Mouse (Mus musculus) midbrain, embryonic 13.5 days (tissue): ENCODE data around the gene Greb1. TPM values are rescaled to one million over a fixed set of nuclear protein-coding genes. Genes with fewer than 3 reads are reported as not detected.
A peak's percentile ranks its signal among the peaks of the same experiment; 100 is the strongest.

Experiments
- ATAC-seq: fragments of 200-750 bp; cut with Nextera tagmentation; 2 replicates; pipeline ENCODE4 v1.8.0; 2017; ENCODE audit warnings: mild to moderate bottlenecking, moderate TSS enrichment, moderate library complexity
- H3K27ac ChIP-seq: fragments of 300-500 bp; sonication (generic); 2 replicates; pipeline ENCODE4 v1.5.1; 2015; ENCODE audit warnings: inconsistent platforms, mild to moderate bottlenecking, moderate library complexity
- H3K27me3 ChIP-seq: fragments of 300-500 bp; sonication (generic); 2 replicates; pipeline ENCODE4 v1.6.1; 2015; ENCODE audit warnings: mild to moderate bottlenecking, inconsistent platforms
- H3K36me3 ChIP-seq: fragments of 300-500 bp; sonication (generic); 2 replicates; pipeline ENCODE4 v1.6.1; 2015; ENCODE audit warnings: mild to moderate bottlenecking, inconsistent platforms
- H3K4me1 ChIP-seq: fragments of 300-500 bp; sonication (generic); replicated peaks from 2 replicates; pipeline ENCODE4 v1.6.1; 2015; ENCODE audit warnings: inconsistent platforms
- H3K4me2 ChIP-seq: fragments of 300-500 bp; sonication (generic); replicated peaks from 2 replicates; pipeline ENCODE4 v1.6.1; 2015; ENCODE audit warnings: moderate library complexity, mild to moderate bottlenecking, inconsistent platforms
- H3K4me3 ChIP-seq: fragments of 300-500 bp; sonication (generic); replicated peaks from 2 replicates; pipeline ENCODE4 v1.5.1; 2015; ENCODE audit warnings: mild to moderate bottlenecking, inconsistent platforms
- H3K9ac ChIP-seq: fragments of 300-500 bp; sonication (generic); replicated peaks from 2 replicates; pipeline ENCODE4 v1.6.1; 2015; ENCODE audit warnings: mild to moderate bottlenecking, inconsistent platforms
- H3K9me3 ChIP-seq: fragments of 300-500 bp; sonication (generic); 2 replicates; pipeline ENCODE4 v1.6.1; 2016; ENCODE audit warnings: mild to moderate bottlenecking, inconsistent platforms
- WGBS: fragments of 180-500 bp; shearing (Covaris S2); methylation state at CpG from one replicate; pipeline ENCODE4 v1.1.7; 2015; 5-methylcytosine and 5-hydroxymethylcytosine counted together
- polyA plus RNA-seq: library from polyadenylated mRNA; unstranded; fragments of >200 nt; fragmentation: Nextera tagmentation; extraction: Ambion mirVana; gene quantifications from 2 replicates; pipeline ENCODE4 v1.2.1, GENCODE M21; 2015

Greb1 gene
- polyA plus RNA-seq, 1 experiment from 2014 or later: 2.7 TPM

DNA sequence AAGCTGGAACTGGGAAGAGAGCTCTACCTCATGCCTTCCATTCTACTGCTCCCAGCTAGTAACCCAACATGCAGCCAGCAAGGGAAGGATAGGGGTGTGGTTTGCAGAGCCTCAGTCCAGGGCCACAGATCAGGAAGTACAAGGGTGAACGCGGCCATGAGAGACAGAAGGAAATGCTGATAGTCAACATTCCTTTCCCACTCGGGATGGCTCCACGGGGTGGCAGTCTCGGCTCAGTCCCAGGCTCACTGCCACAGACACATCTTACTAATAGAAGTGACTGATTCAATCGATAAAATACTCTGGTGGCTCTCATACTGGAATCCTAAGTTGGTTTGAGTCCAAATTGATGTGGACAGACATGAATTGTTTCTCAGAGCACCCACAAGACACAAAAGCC is 27.8 kb upstream of the Greb1 start:
- Histone ChIP-seq H3K27ac (no peak overlapping the region), H3K4me3 (no peak overlapping the region), H3K9me3 (no peaks in the 10 kb centered on the region), H3K27me3 (no peaks in the 10 kb centered on the region), H3K4me2 (no peak overlapping the region), H3K4me1 (no peaks in the 10 kb centered on the region), H3K9ac (no peak overlapping the region), H3K36me3 (peaks cover 61% of the 10 kb centered on the region)
- no peak for ATAC-seq
- 81% methylated on average over 6 of the region's 6 CpGs for WGBS

DNA sequence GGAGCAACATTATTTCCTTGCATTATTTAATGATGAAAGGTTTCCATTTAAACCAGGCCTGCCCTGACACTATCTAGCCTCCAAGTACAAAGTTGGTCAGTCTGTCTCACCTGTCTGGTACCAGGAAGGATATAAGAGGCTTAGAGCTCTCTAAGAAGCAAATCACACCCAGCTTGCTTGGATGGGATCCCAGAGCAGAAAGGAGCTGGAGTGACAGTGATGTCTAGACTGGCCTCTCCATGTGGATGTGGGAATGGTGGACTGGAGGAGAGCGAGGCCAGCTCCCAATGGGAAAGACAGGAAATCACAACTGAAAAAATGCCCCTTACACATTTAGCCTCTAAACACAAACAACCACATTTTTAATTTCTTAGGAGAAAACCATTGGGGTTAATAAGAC is 23.0 kb upstream of the Greb1 start:
- H3K4me2 ChIP-seq: no peak overlapping the region
- no peak overlapping the region for H3K9ac ChIP-seq
- WGBS: 91% methylated on average over 1 of the region's 1 CpGs
- no peaks in the 10 kb centered on the region for H3K9me3 ChIP-seq
- peaks cover 86% of the 10 kb centered on the region for H3K36me3 ChIP-seq
- H3K27ac ChIP-seq: no peak overlapping the region
- peaks cover 16% of the 10 kb centered on the region for H3K4me1 ChIP-seq
- no peaks in the 10 kb centered on the region for H3K27me3 ChIP-seq
- ATAC-seq: no peak
- no peak overlapping the region for H3K4me3 ChIP-seq

DNA sequence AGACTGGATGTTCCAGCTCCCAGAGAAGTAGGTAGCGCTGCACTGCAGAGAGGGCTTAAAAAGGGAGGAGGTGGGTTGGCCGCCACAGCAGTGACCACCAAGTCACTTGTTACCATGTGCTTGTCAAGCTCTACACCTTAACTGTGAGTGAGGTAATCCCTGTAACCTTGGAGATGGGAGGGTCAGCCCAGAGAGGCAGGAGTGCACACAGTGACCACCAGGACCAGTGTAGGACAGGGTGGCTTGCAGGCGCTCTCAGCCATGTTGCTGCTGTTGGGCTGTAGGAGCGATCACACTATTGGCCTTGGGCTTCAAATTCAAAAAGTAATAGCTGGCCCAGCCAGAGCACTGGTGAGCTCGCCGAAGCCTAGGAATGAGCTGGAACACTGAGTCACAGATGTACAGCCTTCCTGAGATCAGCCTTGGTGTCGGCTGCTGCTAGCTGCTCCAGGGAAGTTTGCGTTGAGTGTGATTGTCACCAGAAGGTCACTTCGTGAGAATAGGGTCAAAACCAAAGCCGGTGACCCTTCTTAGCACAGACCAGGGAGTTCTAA is 21.6 kb upstream of the Greb1 start:
- WGBS: 95% methylated on average over 10 of the region's 10 CpGs
- no peak for ATAC-seq
- H3K36me3 ChIP-seq: peaks cover 77% of the 10 kb centered on the region

DNA sequence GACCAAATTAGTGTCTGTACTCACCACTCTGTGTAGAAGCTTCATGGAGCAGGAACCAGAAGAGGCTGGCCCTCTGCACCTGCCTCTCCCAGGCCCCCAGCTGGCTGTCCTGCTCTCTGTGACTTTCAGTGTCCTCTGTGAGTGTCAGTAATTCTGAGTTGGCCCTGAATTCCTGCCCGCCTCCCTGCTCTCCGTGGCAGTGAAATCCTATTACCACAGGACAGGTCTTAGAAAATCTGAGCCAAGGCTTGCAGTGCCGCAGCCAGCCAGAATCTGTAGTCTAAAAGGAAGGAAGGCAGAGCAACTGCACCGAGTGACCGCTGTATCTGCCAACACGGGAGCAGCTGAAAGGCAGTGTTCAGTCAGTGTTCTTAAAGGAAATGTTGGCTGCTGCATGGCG is 20.1 kb upstream of the Greb1 start:
- Histone ChIP-seq H3K4me1 (peaks cover 23% of the 10 kb centered on the region), H3K27me3 (no peaks in the 10 kb centered on the region), H3K9me3 (no peaks in the 10 kb centered on the region), H3K4me2 (no peak overlapping the region), H3K9ac (no peak overlapping the region), H3K4me3 (no peak overlapping the region), H3K27ac (peak overlapping the region; percentile 63), H3K36me3 (peaks cover 78% of the 10 kb centered on the region)
- 51% methylated on average over 7 of the region's 7 CpGs for WGBS
- no peak for ATAC-seq

More for the DNA sequence above, 21.6 kb upstream of the Greb1 start:
- no peaks in the 10 kb centered on the region for H3K9me3 ChIP-seq
- H3K4me2 ChIP-seq: no peak overlapping the region
- H3K4me3 ChIP-seq: no peak overlapping the region
- peak overlapping the region; percentile 19; the same call in 1 of the 2 replicates for H3K27ac ChIP-seq
- no peaks in the 10 kb centered on the region for H3K27me3 ChIP-seq
- H3K4me1 ChIP-seq: peaks cover 23% of the 10 kb centered on the region
- H3K9ac ChIP-seq: no peak overlapping the region

DNA sequence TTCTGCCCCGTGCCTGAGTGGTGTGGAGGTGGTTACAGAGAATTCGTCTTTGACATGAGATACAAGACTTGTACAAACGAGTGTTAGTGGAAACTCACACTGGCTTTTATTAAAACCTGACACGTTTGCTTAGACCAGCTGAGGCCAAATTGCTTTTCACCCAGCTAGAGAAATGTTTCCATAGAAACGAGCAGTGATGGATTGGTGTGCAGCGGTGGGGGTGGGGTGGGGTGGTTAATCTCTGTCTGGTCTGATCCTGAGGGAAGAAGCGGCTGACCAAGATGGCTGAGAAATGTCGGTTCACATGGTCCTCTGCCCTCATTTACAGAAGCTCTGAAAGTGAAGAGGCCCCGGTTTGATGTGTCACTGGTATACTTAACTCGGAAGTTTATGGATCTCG is 17.8 kb upstream of the Greb1 start:
- Histone ChIP-seq H3K27me3 (no peaks in the 10 kb centered on the region), H3K4me2 (peak overlapping the region; percentile 13; the same call in 1 of the 2 replicates), H3K36me3 (peaks cover 68% of the 10 kb centered on the region), H3K9ac (no peak overlapping the region), H3K4me1 (peaks cover 26% of the 10 kb centered on the region), H3K4me3 (no peak overlapping the region), H3K27ac (peak overlapping the region; percentile 62), H3K9me3 (no peaks in the 10 kb centered on the region)
- peak; percentile 71 for ATAC-seq
- 22% methylated on average over 11 of the region's 11 CpGs for WGBS

DNA sequence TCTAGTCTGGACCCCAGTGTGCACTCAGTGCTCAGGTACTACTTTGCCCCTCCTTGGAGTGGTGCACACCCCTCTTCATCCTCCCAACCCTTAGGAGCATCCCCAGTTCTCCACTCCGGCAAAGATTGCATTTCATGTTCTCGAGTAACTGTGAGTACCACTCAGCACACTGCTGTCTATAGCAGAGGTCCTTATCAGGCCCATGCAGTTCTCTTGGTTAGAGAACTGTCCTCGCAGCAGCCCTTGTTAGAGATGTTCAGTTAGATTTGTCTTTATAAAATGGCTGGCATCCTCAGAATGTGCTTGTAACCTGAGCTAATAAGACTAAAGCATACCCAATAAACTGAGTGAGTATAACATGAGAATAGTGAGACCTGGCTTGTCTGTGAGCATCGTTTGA is 16.5 kb upstream of the Greb1 start:
- H3K4me3 ChIP-seq: no peak overlapping the region
- no peaks in the 10 kb centered on the region for H3K27me3 ChIP-seq
- peaks cover 54% of the 10 kb centered on the region for H3K36me3 ChIP-seq
- 92% methylated on average over 4 of the region's 4 CpGs for WGBS
- no peaks in the 10 kb centered on the region for H3K9me3 ChIP-seq
- no peak overlapping the region for H3K9ac ChIP-seq
- no peak for ATAC-seq
- H3K4me1 ChIP-seq: peaks cover 37% of the 10 kb centered on the region
- no peak overlapping the region for H3K27ac ChIP-seq
- no peak overlapping the region for H3K4me2 ChIP-seq

DNA sequence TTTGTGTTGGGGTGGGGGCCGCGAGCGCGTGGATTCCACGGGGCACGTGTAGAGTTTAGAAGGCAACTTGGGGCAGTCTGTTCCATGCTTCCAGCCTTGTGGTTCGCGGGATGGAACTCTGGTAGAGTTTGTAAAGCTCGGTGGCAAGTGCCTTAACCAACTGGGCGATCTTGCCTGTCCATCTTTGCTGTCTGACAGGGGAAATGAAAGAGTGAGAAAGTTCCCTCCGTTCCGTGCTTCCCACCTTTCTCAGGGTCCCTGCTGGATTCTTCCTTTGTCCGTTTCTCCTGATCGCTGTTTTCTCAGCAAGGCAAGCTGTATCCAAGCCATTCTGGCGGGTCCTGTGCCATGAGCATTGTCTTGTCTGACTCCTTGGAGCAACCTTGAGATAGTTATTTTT is 10.8 kb upstream of the Greb1 start:
- ATAC-seq: peak; percentile 38
- Histone ChIP-seq H3K27ac (no peak overlapping the region), H3K27me3 (peaks cover 30% of the 10 kb centered on the region), H3K36me3 (peaks cover 16% of the 10 kb centered on the region), H3K4me3 (peak overlapping the region; percentile 84), H3K4me1 (peaks cover 27% of the 10 kb centered on the region), H3K9ac (peak overlapping the region; percentile 89), H3K9me3 (no peaks in the 10 kb centered on the region), H3K4me2 (peak overlapping the region; percentile 85)
- 8% methylated on average over 15 of the region's 15 CpGs for WGBS

DNA sequence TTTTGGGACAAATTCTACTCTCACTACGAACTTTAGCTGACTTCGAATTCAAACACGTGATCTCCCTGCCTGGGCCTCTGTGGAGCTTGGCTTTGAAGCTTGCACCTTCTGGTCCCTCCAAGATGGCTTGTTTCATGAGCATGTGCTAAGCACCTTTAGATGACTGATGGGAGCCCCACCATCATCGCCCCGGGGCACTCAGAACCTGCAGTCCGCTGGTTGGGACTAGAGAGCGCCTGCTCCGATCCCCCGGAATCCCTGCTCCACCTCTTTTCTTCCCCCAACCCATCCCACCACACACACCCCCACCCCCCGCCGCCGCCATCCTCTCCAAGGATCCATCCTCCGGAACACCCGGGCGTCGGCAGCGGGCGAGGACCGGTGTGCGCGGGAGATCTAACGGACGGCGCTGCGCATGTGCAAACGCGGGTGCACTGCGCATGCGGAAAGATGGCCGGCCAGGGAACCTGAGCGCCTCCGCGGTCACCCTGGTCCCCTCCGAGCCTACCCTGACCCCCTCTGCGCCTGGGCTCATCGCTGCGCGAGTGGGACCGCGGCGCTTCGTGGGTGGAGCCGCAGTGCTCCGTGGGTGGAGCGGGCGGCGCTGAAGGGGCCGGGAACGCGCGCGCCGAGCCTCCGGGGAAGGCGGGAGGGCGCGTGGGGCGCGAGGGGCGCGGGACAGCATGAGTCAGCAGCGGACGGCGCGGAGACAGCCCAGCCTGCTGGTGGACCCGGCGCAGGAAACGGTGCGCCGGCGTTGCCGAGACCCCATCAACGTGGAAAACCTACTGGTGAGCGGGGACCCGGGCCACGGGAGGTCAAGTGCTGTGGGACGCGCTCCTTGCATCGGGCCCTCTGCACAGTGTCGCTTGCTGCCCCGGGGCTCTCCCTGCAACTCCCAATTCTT is 10.1 kb upstream of the Greb1 start, which contains the start of gene E2f6:
E2f6 (plus strand) TSS at position 439 of the 907 bp plus-strand sequence.
- peaks cover 35% of the 10 kb centered on the region for H3K27me3 ChIP-seq
- 6% methylated on average over 80 of the region's 81 CpGs for WGBS
- H3K4me1 ChIP-seq: peaks cover 27% of the 10 kb centered on the region
- H3K4me3 ChIP-seq: peak within 1 kb of the TSS; percentile 84
- peak within 1 kb of the TSS; percentile 89 for H3K9ac ChIP-seq
- H3K36me3 ChIP-seq: peaks cover 11% of the 10 kb centered on the region; the same call in 1 of the 2 replicates
- peak within 1 kb of the TSS; percentile 69; the same call in 1 of the 2 replicates for H3K27ac ChIP-seq
- H3K9me3 ChIP-seq: no peaks in the 10 kb centered on the region
- ATAC-seq: peak; percentile 89
- peak within 1 kb of the TSS; percentile 85 for H3K4me2 ChIP-seq

DNA sequence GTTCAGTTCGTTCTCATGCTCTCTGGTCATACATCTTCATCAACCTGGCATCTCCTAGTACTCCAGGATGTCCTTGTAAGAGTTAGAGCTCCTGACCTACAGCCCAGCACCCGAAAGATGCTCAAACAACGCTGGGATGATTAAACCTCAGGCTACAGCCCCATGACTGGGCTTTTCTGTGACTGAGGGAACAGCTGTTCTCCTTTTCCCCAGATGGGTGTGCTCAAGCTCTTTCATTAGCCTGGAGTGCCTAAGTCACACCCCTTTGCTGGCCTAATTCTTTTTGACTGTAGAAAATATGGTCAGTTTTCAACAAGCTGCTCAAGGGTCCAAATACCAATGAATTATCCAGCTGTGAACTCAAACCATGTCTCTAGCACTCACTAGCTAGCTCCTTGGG is 7.4 kb upstream of the Greb1 start:
- H3K27me3 ChIP-seq: peaks cover 35% of the 10 kb centered on the region
- WGBS: 49% methylated on average over 3 of the region's 3 CpGs
- H3K9ac ChIP-seq: no peak overlapping the region
- no peaks in the 10 kb centered on the region for H3K9me3 ChIP-seq
- H3K27ac ChIP-seq: no peak overlapping the region
- peak; percentile 34; the same call in 1 of the 2 replicates for ATAC-seq
- H3K4me2 ChIP-seq: no peak overlapping the region
- H3K4me1 ChIP-seq: peaks cover 29% of the 10 kb centered on the region
- no peak overlapping the region for H3K4me3 ChIP-seq
- no peaks in the 10 kb centered on the region for H3K36me3 ChIP-seq

DNA sequence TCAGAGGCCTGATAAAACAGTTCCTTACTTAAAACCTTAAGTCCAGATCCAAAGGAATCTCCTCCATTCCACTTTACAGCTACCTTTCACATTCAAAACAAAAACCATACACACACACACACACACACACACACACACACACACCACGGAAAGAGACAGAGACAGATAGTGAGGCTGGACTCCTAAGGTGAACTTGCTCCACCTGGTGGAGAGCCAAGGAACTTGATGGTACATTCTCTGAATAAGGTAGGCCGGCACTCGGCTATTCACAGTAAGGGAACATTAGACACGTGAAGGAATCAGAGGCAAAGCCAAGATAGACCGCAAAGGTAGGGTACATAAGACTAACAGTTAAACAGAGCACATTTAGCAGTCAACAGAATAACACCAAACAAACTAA is 4.8 kb upstream of the Greb1 start:
- Histone ChIP-seq H3K9ac (no peak overlapping the region), H3K27ac (no peak overlapping the region), H3K4me1 (peaks cover 16% of the 10 kb centered on the region), H3K27me3 (peaks cover 35% of the 10 kb centered on the region), H3K4me3 (no peak overlapping the region), H3K4me2 (no peak overlapping the region), H3K36me3 (no peaks in the 10 kb centered on the region), H3K9me3 (no peaks in the 10 kb centered on the region)
- 3% methylated on average over 5 of the region's 5 CpGs for WGBS
- peak; percentile 75 for ATAC-seq

DNA sequence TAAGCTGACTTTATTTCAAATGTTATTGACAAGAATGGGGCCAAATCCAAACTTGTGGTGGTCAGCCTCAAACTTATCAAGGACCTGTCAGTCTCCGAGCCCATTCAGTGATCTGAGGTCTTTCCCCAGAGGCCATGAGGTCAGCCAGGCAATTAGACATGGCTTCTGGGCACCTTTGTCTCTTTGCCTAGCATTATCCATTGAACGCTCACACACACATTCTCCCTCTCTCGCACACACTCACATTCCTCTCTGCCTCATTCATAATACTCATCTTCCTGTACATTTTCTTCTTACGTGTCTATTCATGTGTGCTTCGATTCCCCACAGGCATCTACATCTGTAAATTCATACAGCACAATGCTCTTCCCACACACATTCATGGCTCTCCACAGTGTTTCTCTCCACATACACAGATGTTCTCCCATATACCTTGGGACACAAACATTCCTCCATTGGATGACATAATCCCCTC is 3.3 kb upstream of the Greb1 start:
- WGBS: 10% methylated on average over 5 of the region's 5 CpGs

DNA sequence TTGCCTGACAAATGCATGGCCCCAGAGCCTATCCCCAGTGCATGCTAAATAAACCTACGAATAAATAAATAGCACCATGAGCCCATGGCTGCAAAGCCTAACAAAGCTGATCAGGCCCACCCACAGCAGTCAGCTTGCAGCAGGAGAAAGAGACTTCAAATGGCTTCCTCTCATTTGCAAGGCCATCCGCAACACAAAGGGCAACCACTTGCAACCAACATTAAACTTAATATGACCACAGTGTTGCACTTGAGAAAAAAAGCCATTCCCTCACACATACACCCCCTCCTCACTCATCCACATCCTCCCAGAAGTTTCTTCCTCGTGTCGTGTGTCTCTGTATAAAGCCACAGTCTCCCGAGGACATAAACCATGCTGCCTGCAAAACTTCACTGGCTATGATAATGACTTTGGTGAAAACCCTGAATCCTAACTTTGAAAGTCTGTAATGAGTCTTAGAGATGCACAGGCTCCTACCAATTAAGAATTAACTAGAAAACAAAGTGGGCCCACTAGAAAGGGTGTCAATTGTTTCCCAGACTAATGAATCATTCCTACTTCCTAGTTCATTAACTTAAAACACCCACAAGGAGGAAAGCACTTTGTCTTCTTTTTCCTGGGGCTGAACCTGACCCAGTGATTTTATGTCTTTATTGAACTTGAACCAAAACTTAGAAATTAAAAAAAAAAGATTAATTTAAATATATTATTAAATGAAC is 2.7 kb upstream of the Greb1 start:
- H3K4me2 ChIP-seq: no peak overlapping the region
- no peak overlapping the region for H3K27ac ChIP-seq
- H3K27me3 ChIP-seq: peaks cover 21% of the 10 kb centered on the region
- no peak for ATAC-seq
- H3K9ac ChIP-seq: no peak overlapping the region
- peaks cover 33% of the 10 kb centered on the region for H3K4me1 ChIP-seq
- H3K9me3 ChIP-seq: no peaks in the 10 kb centered on the region
- WGBS: 12% methylated on average over 5 of the region's 5 CpGs
- no peak overlapping the region for H3K4me3 ChIP-seq
- no peaks in the 10 kb centered on the region for H3K36me3 ChIP-seq

More for the DNA sequence above, 3.3 kb upstream of the Greb1 start:
- Histone ChIP-seq H3K36me3 (no peaks in the 10 kb centered on the region), H3K4me2 (no peak overlapping the region), H3K4me3 (no peak overlapping the region), H3K9me3 (no peaks in the 10 kb centered on the region), H3K9ac (no peak overlapping the region), H3K27ac (no peak overlapping the region), H3K27me3 (peaks cover 23% of the 10 kb centered on the region), H3K4me1 (peaks cover 28% of the 10 kb centered on the region)
- ATAC-seq: no peak
